Mouse (Mus musculus) cerebellum, adult 18-20 months (tissue): ENCODE results near the gene Azin2.
A peak's percentile ranks its signal among the peaks of the same experiment; 100 is the strongest.

Experiments used
- DNase-seq, 2 experiments: peaks; one replicate each; pipeline ENCODE4 v3.0.0; 2021

Gene Azin2

DNA sequence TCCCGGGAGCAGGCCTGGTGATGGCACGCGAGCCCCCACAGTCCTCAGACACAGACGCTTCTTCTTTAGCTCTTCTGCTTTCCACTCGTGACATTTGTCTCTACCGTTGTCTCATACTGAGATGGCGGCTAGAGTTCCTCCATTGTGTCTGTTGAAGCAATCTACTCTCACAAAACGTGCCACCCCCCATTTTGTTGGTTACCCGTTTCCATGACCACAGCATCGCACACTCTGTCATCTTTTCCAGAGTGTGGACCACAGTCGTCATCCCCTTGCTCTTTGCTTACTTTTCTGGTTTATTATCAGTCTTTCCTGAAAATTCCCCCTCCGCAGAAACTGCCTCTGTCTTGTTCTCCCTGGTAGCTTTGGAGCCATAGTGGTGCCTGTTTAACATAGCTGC, 68.1 kb downstream of the Azin2 start:
- DNase-seq: peak in 1 of 2 experiments; percentile 28

DNA sequence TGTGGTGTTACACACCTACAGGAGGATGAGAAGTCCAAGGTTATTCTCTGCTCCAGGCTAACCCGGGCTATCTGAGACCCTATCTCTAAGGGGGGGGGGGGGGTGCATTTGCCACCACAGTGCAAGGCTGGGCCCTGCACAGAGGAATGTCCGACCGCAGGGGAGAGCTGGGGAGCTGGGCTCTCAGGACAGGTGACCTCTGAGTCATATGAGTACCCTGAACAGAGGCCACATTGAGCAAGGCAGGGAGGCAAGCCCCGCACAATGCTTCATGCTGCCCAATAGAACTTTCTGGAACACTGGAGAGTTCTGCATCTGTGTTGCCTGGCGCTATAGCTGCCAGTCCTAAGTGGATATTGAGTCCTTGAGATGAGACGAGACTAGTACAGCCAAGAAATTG, 70.1 kb downstream of the Azin2 start:
- no peak for DNase-seq

DNA sequence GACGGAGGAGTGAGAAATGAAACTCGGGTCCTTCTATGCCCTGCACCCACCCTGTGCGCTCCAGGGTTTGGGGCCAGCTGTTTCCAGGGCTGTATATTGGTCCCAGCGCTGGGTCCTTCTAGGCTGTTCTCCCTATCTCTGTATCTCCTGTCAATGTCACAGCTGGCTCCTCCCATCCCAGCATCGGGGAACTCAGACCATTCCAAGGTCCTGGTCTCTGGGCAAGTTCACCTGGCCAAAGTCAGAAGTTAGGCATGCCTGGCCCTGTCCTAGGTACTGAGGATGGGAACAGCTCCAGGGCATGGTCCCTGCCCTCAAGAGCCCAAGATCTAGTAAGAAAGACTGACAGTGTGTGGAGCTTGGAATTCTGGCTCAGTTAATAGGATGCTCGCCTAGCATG, 70.5 kb downstream of the Azin2 start:
- peak in 1 of 2 experiments; percentile 28 for DNase-seq

DNA sequence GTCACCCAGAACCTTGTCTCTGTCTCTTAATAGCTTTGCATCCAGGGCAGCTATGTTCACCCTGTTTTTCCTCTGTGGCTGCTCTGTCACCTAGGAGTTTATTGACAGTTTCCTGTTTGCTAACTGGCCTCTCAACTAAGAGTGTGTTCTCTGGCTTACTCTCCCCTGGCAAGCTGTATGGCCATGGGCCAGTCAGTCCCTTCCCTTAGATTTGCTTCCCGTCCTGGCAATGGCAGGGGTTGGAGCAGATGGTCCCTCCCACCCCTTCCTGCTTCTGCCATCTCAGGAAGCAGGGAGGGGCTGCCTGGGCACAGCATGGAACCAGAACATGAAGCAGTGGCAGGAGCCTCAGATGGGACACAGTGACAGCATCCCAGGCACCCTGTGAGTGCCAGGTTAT, 71.1 kb downstream of the Azin2 start:
- peak; percentile 93 to 97 for DNase-seq

DNA sequence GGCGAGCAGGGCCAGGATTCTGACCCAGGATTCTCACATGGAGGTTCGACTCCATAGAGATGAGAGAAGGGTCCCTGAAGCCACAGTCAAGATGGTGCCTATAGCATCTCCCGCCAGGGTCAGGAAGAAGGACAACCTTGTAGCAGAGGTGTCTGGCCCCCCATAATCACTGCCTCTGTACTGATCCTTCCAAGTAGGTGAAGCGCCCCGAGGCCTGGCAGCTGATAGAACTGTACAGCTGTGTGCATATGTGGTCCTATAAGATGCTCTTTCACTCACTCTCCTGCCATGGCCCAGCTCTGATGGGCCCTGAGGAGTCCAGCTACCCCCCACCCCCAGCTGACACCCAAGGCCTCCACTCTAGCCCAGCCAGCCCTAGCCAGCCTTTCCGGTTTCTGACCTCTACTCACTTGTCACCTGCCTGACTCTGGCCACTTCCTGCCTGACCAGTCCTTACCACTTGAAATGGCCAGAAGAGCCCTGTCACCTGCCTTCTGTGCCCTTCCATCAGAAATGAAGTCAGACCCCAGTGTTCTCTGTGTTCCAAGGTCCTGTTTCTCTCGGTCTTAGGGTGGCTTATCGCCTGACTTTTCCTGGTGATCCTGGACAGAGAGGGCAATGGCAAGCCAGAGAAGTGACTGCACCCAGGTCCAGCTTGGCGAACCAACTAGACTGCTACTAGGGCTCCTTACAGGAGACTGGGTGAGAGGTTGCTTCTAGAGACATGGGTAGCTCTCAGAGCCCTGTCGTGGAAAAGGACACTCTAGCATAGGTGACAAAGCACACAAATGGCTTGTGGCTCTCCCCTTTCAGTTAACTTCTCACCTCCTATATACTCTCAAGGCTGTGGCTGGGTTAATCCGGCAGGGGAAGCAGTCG, 72.3 kb downstream of the Azin2 start:
- peak; percentile 20 to 38 for DNase-seq

DNA sequence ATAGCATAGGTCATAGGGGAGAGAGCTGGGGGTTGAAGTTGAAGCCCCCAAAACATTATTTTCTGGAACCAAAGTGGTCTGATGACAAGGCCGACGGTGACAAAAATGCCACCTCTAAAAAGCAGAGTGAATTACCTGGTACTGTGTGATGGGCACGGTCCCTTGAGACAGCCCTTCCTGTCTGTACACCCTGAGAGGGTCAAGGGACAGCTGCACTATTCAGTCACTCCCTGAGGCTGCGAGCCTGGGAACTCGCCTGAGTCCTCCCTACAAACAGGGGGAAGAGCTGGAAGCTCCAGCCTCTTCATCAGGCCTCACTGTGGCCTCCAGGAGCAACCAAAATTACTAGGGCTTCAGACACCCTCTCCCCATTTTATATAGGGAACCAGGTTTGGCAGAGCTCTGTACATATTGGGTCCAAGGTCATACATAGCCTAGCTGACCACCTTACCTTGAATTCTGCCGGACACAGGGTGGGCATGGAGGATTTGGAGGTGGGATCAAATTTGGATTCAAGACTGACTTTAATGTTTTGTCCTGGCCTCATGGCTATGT, 73.7 kb downstream of the Azin2 start:
- peak; percentile 20 to 53 for DNase-seq

DNA sequence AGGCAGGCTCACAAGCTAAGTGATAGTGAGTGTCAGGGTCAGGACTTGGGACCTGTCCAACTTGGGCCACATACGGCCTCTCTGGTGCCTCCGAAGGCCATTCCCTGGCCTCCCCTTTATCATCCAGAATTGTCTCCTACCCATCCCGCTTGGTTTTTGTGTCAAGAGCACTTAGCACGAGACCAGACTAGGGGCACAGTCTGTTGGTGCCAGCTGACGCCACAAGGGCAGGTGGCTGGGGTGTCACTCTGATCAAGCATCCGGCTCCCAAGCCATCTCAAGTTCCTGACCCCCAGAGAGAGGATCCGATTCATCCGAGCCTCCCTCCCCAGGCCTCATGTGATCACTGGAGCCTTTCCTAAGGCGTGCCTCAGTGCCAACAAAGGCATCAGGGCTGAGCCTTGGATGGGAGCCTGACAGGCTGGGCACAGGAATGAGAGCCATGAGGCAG, 74.6 kb downstream of the Azin2 start:
- peak; percentile 89 to 96 for DNase-seq

DNA sequence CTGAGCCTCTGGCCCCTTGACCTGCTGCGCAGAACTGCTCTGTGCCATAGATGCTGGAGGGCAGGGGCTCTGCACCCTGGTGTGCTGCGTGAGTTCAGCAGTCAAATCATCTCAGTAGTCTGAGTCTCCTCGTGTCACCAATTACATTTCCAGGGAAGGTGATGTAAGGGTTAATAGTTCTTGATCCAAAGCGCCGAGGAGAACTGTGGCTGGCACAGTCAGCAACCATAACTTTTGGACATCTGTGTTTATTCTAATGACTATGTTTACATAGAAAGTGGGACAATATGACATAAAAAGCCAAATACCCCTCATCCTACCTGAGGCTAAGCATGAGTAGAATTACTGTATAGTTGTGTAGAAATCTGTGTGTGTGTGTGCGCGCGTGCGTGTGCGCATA, 75.2 kb downstream of the Azin2 start:
- DNase-seq: no peak

DNA sequence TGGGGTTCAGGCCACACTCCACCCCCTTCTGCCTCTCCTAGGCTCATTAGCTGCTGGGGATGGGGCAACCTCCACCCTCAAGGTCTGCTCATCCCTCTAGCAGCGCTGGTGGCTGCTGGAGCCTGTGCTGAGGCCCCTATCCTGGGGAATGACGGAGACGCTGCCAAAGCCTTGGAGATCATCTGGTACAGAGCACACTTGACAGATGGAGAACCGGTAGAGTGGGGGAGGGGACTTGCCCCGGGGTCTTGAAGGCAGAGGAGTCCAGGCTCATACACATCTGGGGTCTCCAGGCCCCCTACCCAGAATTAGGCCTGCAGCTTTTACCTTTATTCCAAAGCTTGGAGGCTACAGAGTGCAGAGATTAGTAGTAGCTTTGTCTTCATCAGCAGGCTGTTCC, 75.7 kb downstream of the Azin2 start:
- DNase-seq: peak; percentile 72 to 73

DNA sequence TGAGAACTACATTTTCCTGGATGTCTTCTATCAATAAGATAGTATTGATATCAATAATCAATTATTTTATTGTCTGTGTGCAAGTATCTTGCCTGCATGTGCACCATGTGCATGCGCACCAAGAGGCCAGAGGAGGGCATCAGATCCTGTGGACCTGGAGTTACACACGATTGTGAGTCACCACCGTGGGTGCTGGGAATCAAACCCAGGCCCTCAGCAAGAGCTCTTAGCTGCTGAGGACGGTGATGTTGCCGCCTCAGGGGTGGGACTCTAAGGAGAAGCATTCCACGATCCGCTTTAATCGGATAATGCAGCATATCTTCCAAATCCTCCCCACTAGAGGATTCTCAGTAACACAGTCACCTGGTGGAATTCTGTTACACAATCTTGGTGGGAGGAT, 76.7 kb downstream of the Azin2 start:
- DNase-seq: peak; percentile 34 to 41

DNA sequence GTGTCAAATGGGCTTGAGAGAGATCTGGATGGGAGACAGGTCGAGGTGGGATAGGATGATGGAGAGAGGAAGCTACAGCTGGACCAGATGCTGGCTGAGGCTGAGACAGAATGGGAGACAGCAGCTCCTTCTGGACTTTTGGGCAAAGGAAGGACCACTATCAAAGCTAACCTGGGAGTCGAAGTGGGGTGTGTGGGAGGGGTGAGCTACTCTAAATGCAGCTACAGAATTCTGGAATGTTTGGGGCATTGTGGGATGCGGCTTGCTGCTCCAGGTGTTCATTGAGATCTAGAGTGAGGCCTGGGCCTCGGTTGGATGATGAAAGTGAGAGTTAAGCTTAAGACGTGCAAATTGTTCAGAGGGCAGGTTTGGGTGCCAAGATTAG, 77.5 kb downstream of the Azin2 start:
- DNase-seq: no peak

DNA sequence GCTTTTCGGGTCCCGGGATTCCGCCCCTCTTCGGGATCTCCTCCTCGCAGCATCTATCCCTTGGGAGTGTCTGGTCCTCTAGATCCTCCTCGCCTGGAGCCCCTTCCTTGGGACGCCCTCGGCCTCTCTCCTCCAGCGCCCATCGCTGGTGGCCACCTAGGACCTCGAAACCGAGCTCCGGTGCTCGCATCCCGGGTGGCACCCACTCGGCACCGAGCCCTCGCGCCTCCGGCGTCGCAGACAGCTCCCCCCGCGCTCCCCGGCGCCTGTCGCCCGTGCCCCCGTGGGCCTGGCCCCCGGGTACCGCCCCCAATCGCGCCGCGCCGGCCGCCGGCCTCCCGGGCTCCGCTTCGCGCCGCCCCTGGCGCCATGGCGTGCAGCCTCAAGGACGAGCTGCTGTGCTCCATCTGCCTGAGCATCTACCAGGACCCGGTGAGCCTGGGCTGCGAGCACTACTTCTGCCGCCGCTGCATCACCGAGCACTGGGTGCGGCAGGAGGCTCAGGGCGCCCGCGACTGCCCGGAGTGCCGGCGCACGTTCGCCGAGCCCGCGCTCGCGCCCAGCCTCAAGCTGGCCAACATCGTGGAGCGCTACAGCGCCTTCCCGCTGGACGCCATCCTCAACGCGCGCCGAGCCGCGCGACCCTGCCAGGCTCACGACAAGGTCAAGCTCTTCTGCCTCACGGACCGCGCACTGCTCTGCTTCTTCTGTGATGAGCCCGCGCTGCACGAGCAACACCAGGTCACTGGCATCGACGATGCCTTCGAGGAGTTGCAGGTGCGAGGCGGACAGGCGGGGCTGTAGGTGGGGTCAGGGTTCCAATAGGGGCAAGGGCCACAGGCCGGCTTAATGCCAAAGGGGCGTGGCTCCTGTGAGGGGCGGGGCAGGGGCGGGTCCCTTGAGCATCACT, 78.2 kb downstream of the Azin2 start:
- peak; percentile 87 to 88 for DNase-seq

DNA sequence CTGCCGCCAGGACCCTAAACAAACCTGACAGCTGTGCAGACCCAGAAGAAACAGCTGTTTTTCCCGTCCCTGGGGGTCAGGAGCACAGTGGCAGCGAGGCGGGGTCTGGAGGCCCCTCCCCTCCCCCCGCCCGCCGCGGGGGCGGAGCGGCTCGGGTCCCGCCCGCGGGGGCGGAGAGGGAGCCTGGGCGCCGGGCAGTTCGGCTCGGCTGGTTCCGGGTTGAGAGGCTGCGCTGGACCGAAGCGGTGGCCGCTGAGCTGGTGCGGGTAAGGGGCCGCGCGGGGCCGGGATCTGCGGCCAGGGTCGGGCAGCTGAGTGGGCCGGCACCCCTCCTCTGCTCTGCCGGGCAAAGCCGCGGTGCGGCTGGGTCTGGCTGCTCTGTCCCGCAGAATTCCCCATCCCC, 78.9 kb downstream of the Azin2 start, which contains the start of gene Trim62:
Trim62 (plus strand) TSS at position 202 of the 403 bp plus-strand sequence.
- DNase-seq: peak; percentile 85 to 92
